Mouse (Mus musculus): ENCODE data around the gene Tpt1. TPM values are rescaled to one million over a fixed set of nuclear protein-coding genes. Genes with fewer than 3 reads are reported as not detected.
A peak's percentile ranks its signal among the peaks of the same experiment; 100 is the strongest.
"Not testable (repeated sequence)": the region's sequence is repeated elsewhere in the genome, so short reads cannot be mapped to it uniquely, and the experiment has no call there.

The Tpt1 gene
- polyA plus RNA-seq, 1 experiment from 2014 or later, result 1,011 TPM

- H3K27ac ChIP-seq, result no peak overlapping the region
- H3K36me3 ChIP-seq, result no peaks in the 10 kb centered on the region
- ATAC-seq (replicated peaks; ENCODE audit: low FRiP score), result no peak
- peaks cover 18% of the 10 kb centered on the region for H3K4me1 ChIP-seq
- no peak overlapping the region for H3K4me3 ChIP-seq (replicated peaks)
- no peaks in the 10 kb centered on the region for H3K9me3 ChIP-seq (replicated peaks)
- no peak overlapping the region for H3K4me2 ChIP-seq
- WGBS, result 85% methylated on average over 9 of the region's 9 CpGs
- no peak overlapping the region for H3K9ac ChIP-seq
- H3K27me3 ChIP-seq, result no peaks in the 10 kb centered on the region
Measured at GRCm38 (mm10) chr14:75866706-75867333, 21.9 kb downstream of the Tpt1 start.

GRCm38 (mm10) chr14:75868028-75868427, 23.1 kb downstream of the Tpt1 start:
- not testable (repeated sequence) for H3K4me2 ChIP-seq; H3K36me3 ChIP-seq; H3K9ac ChIP-seq; ATAC-seq (replicated peaks; ENCODE audit: low FRiP score); H3K9me3 ChIP-seq (replicated peaks); H3K4me3 ChIP-seq (replicated peaks); H3K27ac ChIP-seq; H3K27me3 ChIP-seq
- peaks cover 14% of the 10 kb centered on the region for H3K4me1 ChIP-seq
- WGBS, result 82% methylated on average over 3 of the region's 3 CpGs

GRCm38 (mm10) chr14:75869769-75870363, 25.0 kb downstream of the Tpt1 start:
- H3K4me2 ChIP-seq, result no peak overlapping the region
- H3K36me3 ChIP-seq, result no peaks in the 10 kb centered on the region
- no peaks in the 10 kb centered on the region for H3K9me3 ChIP-seq (replicated peaks)
- 86% methylated on average over 14 of the region's 14 CpGs for WGBS
- H3K4me1 ChIP-seq, result peaks cover 2% of the 10 kb centered on the region; the same call in 1 of the 2 replicates
- ATAC-seq (replicated peaks; ENCODE audit: low FRiP score), result no peak
- no peaks in the 10 kb centered on the region for H3K27me3 ChIP-seq
- no peak overlapping the region for H3K9ac ChIP-seq
- H3K27ac ChIP-seq, result no peak overlapping the region
- H3K4me3 ChIP-seq (replicated peaks), result no peak overlapping the region

- H3K36me3 ChIP-seq, result no peaks in the 10 kb centered on the region
- H3K4me3 ChIP-seq (replicated peaks), result peak overlapping the region; percentile 24
- H3K9me3 ChIP-seq (replicated peaks), result no peaks in the 10 kb centered on the region
- H3K4me2 ChIP-seq, result peak overlapping the region; percentile 47
- no peaks in the 10 kb centered on the region for H3K27me3 ChIP-seq
- no peak overlapping the region for H3K27ac ChIP-seq
- peak; percentile 61; the same call in 1 of the 2 replicates for ATAC-seq (replicated peaks; ENCODE audit: low FRiP score)
- 23% methylated on average over 9 of the region's 10 CpGs for WGBS
- H3K9ac ChIP-seq, result no peak overlapping the region
- peaks cover 2% of the 10 kb centered on the region; the same call in 1 of the 2 replicates for H3K4me1 ChIP-seq
Measured at GRCm38 (mm10) chr14:75870631-75871030, 25.7 kb downstream of the Tpt1 start.

GRCm38 (mm10) chr14:75871111-75871510, 26.2 kb downstream of the Tpt1 start:
- no peaks in the 10 kb centered on the region for H3K36me3 ChIP-seq
- no peak overlapping the region for H3K4me2 ChIP-seq
- WGBS, result 9% methylated on average over 3 of the region's 5 CpGs
- ATAC-seq (replicated peaks; ENCODE audit: low FRiP score), result no peak
- peaks cover 2% of the 10 kb centered on the region; the same call in 1 of the 2 replicates for H3K4me1 ChIP-seq
- no peak overlapping the region for H3K27ac ChIP-seq
- H3K4me3 ChIP-seq (replicated peaks), result no peak overlapping the region
- no peak overlapping the region for H3K9ac ChIP-seq
- no peaks in the 10 kb centered on the region for H3K9me3 ChIP-seq (replicated peaks)
- H3K27me3 ChIP-seq, result 0 out of 2 replicates have a peak, but pooled peaks cover 2% of the 10 kb centered on the region

- Histone ChIP-seq H3K9ac (no peak overlapping the region), H3K36me3 (no peaks in the 10 kb centered on the region), H3K4me1 (peaks cover 9% of the 10 kb centered on the region; the same call in 1 of the 2 replicates), H3K27me3 (0 out of 2 replicates have a peak, but pooled peaks cover 2% of the 10 kb centered on the region), H3K27ac (no peak overlapping the region), H3K4me2 (no peak overlapping the region), H3K4me3 (replicated peaks) (no peak overlapping the region), H3K9me3 (replicated peaks) (no peaks in the 10 kb centered on the region)
- ATAC-seq (replicated peaks; ENCODE audit: low FRiP score), result no peak
- 91% methylated on average over 4 of the region's 4 CpGs for WGBS
Measured at GRCm38 (mm10) chr14:75871750-75872149, 26.9 kb downstream of the Tpt1 start.

GRCm38 (mm10) chr14:75873612-75874011, 28.7 kb downstream of the Tpt1 start:
- Histone ChIP-seq H3K9ac (no peak overlapping the region), H3K4me2 (no peak overlapping the region), H3K36me3 (no peaks in the 10 kb centered on the region), H3K4me1 (peaks cover 15% of the 10 kb centered on the region; the same call in 1 of the 2 replicates), H3K4me3 (replicated peaks) (no peak overlapping the region), H3K27ac (0 out of 2 replicates have a peak overlapping the region, but pooled peaks have one; percentile 32), H3K9me3 (replicated peaks) (no peaks in the 10 kb centered on the region), H3K27me3 (0 out of 2 replicates have a peak, but pooled peaks cover 2% of the 10 kb centered on the region)
- ATAC-seq (replicated peaks; ENCODE audit: low FRiP score), result no peak
- WGBS, result 58% methylated on average over 9 of the region's 9 CpGs

GRCm38 (mm10) chr14:75876320-75877043, 31.6 kb downstream of the Tpt1 start:
- Histone ChIP-seq H3K36me3 (no peaks in the 10 kb centered on the region), H3K4me1 (peaks cover 17% of the 10 kb centered on the region), H3K4me2 (peak overlapping the region; percentile 53), H3K4me3 (replicated peaks) (0 out of 2 replicates have a peak overlapping the region, but pooled peaks have one; percentile 14), H3K9me3 (replicated peaks) (no peaks in the 10 kb centered on the region), H3K27ac (no peak overlapping the region), H3K27me3 (0 out of 2 replicates have a peak, but pooled peaks cover 2% of the 10 kb centered on the region), H3K9ac (no peak overlapping the region)
- ATAC-seq (replicated peaks; ENCODE audit: low FRiP score), result peak; percentile 53; the same call in 1 of the 2 replicates
- 11% methylated on average over 21 of the region's 21 CpGs for WGBS

- H3K36me3 ChIP-seq, result no peaks in the 10 kb centered on the region
- H3K4me3 ChIP-seq (replicated peaks), result no peak overlapping the region
- H3K4me1 ChIP-seq, result peaks cover 25% of the 10 kb centered on the region
- 0 out of 2 replicates have a peak, but pooled peaks cover 2% of the 10 kb centered on the region for H3K27me3 ChIP-seq
- H3K4me2 ChIP-seq, result no peak overlapping the region
- no peak overlapping the region for H3K27ac ChIP-seq
- 73% methylated on average over 3 of the region's 3 CpGs for WGBS
- no peaks in the 10 kb centered on the region for H3K9me3 ChIP-seq (replicated peaks)
- H3K9ac ChIP-seq, result no peak overlapping the region
- ATAC-seq (replicated peaks; ENCODE audit: low FRiP score), result no peak
Measured at GRCm38 (mm10) chr14:75877297-75877696, 32.4 kb downstream of the Tpt1 start.

GRCm38 (mm10) chr14:75878980-75879379, 34.1 kb downstream of the Tpt1 start:
- Histone ChIP-seq H3K27ac (no peak overlapping the region), H3K4me3 (replicated peaks) (no peak overlapping the region), H3K4me1 (peaks cover 29% of the 10 kb centered on the region), H3K9me3 (replicated peaks) (no peaks in the 10 kb centered on the region), H3K27me3 (0 out of 2 replicates have a peak, but pooled peaks cover 2% of the 10 kb centered on the region), H3K9ac (no peak overlapping the region), H3K36me3 (no peaks in the 10 kb centered on the region), H3K4me2 (no peak overlapping the region; the same call in 1 of the 2 replicates)
- ATAC-seq (replicated peaks; ENCODE audit: low FRiP score), result no peak
- WGBS, result 22% methylated on average over 8 of the region's 8 CpGs

- no peak overlapping the region for H3K27ac ChIP-seq
- ATAC-seq (replicated peaks; ENCODE audit: low FRiP score), result 0 out of 2 replicates have a peak, but pooled peaks have one; percentile 20
- no peak overlapping the region for H3K4me3 ChIP-seq (replicated peaks)
- H3K9ac ChIP-seq, result no peak overlapping the region
- H3K4me1 ChIP-seq, result peaks cover 21% of the 10 kb centered on the region
- no peaks in the 10 kb centered on the region for H3K36me3 ChIP-seq
- H3K9me3 ChIP-seq (replicated peaks), result no peaks in the 10 kb centered on the region
- no peaks in the 10 kb centered on the region for H3K27me3 ChIP-seq
- WGBS, result 35% methylated on average over 4 of the region's 4 CpGs
- H3K4me2 ChIP-seq, result no peak overlapping the region
Measured at GRCm38 (mm10) chr14:75881856-75882255, 37.0 kb downstream of the Tpt1 start.

- ATAC-seq (replicated peaks; ENCODE audit: low FRiP score), result no peak
- H3K27me3 ChIP-seq, result no peaks in the 10 kb centered on the region
- peaks cover 18% of the 10 kb centered on the region for H3K4me1 ChIP-seq
- 73% methylated on average over 5 of the region's 5 CpGs for WGBS
- no peaks in the 10 kb centered on the region for H3K36me3 ChIP-seq
- H3K4me2 ChIP-seq, result no peak overlapping the region
- no peak overlapping the region for H3K27ac ChIP-seq
- H3K4me3 ChIP-seq (replicated peaks), result no peak overlapping the region
- no peaks in the 10 kb centered on the region for H3K9me3 ChIP-seq (replicated peaks)
- no peak overlapping the region for H3K9ac ChIP-seq
Measured at GRCm38 (mm10) chr14:75883330-75883729, 38.4 kb downstream of the Tpt1 start.

Data from kidney, embryonic 15.5 days (tissue).